Mouse (Mus musculus) hindbrain, postnatal 0 days (tissue): ENCODE data around the gene Scd4. TPM values are rescaled to one million over a fixed set of nuclear protein-coding genes. Genes with fewer than 3 reads are reported as not detected.

Experiments used
- ATAC-seq: fragments of 200-750 bp; cut with Nextera tagmentation; 2 replicates; pipeline ENCODE4 v1.8.0; 2017; ENCODE audit warnings: mild to moderate bottlenecking, moderate TSS enrichment, moderate library complexity
- DNase-seq: peaks from one replicate; pipeline ENCODE4 v3.0.0-alpha.2; 2015; ENCODE audit warnings: low spot score
- H3K27ac ChIP-seq: fragments of 300-500 bp; sonication (generic); 2 replicates; pipeline ENCODE4 v1.5.1; 2014; ENCODE audit warnings: mild to moderate bottlenecking
- H3K27me3 ChIP-seq: fragments of 300-500 bp; sonication (generic); 2 replicates; pipeline ENCODE4 v1.6.1; 2014; ENCODE audit warnings: low read length, mixed read lengths; ENCODE audit not compliant: insufficient read depth
- H3K36me3 ChIP-seq: fragments of 300-500 bp; sonication (generic); 2 replicates; pipeline ENCODE4 v1.6.1; 2014; ENCODE audit warnings: low read length, mixed read lengths; ENCODE audit not compliant: insufficient read depth
- H3K4me1 ChIP-seq: fragments of 300-500 bp; sonication (generic); 2 replicates; pipeline ENCODE4 v1.6.1; 2014; ENCODE audit warnings: antibody characterized with exemption, low read length, mixed read lengths; ENCODE audit not compliant: insufficient read depth
- H3K4me2 ChIP-seq: fragments of 300-500 bp; sonication (generic); 2 replicates; pipeline ENCODE4 v1.6.1; 2014; ENCODE audit warnings: low read depth, mild to moderate bottlenecking, low read length, moderate library complexity, mixed read lengths
- H3K4me3 ChIP-seq: fragments of 300-500 bp; sonication (generic); 2 replicates; pipeline ENCODE4 v1.5.1; 2014; ENCODE audit warnings: low read length
- H3K9ac ChIP-seq: fragments of 300-500 bp; sonication (generic); replicated peaks from 2 replicates; pipeline ENCODE4 v1.6.1; 2014; ENCODE audit warnings: mild to moderate bottlenecking, low read length, moderate library complexity, mixed read lengths
- H3K9me3 ChIP-seq: fragments of 300-500 bp; sonication (generic); 2 replicates; pipeline ENCODE4 v1.6.1; 2016; ENCODE audit warnings: low read length, mixed read lengths
- CTCF ChIP-seq: IDR thresholded peaks from 2 replicates; pipeline ENCODE4 v1.5.1; 2016; ENCODE audit warnings: antibody characterized with exemption, control low read depth, low read depth
- WGBS: fragments of 180-500 bp; shearing (Covaris S2); extraction: QIAGEN DNeasy Blood & Tissue Kit; methylation state at CpG from one replicate; pipeline ENCODE4 v1.1.7; 2014; 5-methylcytosine and 5-hydroxymethylcytosine counted together
- polyA plus RNA-seq: library from polyadenylated mRNA; unstranded; fragments of >200 nt; fragmentation: Nextera tagmentation; extraction: Ambion mirVana; gene quantifications from 2 replicates; pipeline ENCODE4 v1.2.1, GENCODE M21; 2015
- total RNA-seq: library from RNA; depleted of rRNA; stranded (reverse); fragments of >200 nt; gene quantifications from 2 replicates; pipeline ENCODE4 v1.2.3, GENCODE M21; 2014

Gene Scd4
- total and polyA plus RNA-seq, 2 experiments from 2014 or later = 0.09 to 0.84 TPM

GRCm38 (mm10) chr19:44387089-44387671 is 54.3 kb downstream of the Scd4 start:
- ATAC-seq = no peak
- 90% methylated on average over 4 of the region's 4 CpGs for WGBS

GRCm38 (mm10) chr19:44387746-44388474 is 55.0 kb downstream of the Scd4 start:
- no peak; the same call in 1 of the 2 replicates for ATAC-seq
- H3K36me3 ChIP-seq = no peaks in the 10 kb centered on the region

More at GRCm38 (mm10) chr19:44387089-44387671, 54.3 kb downstream of the Scd4 start:
- no peak for TF ChIP-seq CTCF
- DNase-seq = no peak
- Histone ChIP-seq H3K27ac (no peak overlapping the region), H3K4me1 (peaks cover 12% of the 10 kb centered on the region), H3K9ac (no peak overlapping the region), H3K27me3 (no peaks in the 10 kb centered on the region), H3K36me3 (no peaks in the 10 kb centered on the region), H3K4me2 (no peak overlapping the region), H3K9me3 (no peaks in the 10 kb centered on the region), H3K4me3 (no peak overlapping the region)

GRCm38 (mm10) chr19:44388475-44389428 is 55.9 kb downstream of the Scd4 start:
- WGBS = 3% methylated on average over 41 of the region's 41 CpGs
- no peaks in the 10 kb centered on the region for H3K27me3 ChIP-seq
- H3K36me3 ChIP-seq = no peaks in the 10 kb centered on the region
- peak overlapping the region; percentile 84 for H3K4me2 ChIP-seq
- TF ChIP-seq CTCF = no peak
- DNase-seq = peak; percentile 96
- H3K27ac ChIP-seq = peak overlapping the region; percentile 86
- peak overlapping the region; percentile 58 for H3K9ac ChIP-seq
- peaks cover 12% of the 10 kb centered on the region for H3K4me1 ChIP-seq
- no peaks in the 10 kb centered on the region for H3K9me3 ChIP-seq
- peak overlapping the region; percentile 57 for H3K4me3 ChIP-seq
- peak; percentile 98 for ATAC-seq

More at GRCm38 (mm10) chr19:44387746-44388474, 55.0 kb downstream of the Scd4 start:
- H3K4me3 ChIP-seq = peak overlapping the region; percentile 57
- peak overlapping the region; percentile 58 for H3K9ac ChIP-seq
- DNase-seq = no peak
- peaks cover 12% of the 10 kb centered on the region for H3K4me1 ChIP-seq
- H3K4me2 ChIP-seq = peak overlapping the region; percentile 84
- H3K9me3 ChIP-seq = no peaks in the 10 kb centered on the region
- no peak for TF ChIP-seq CTCF
- no peaks in the 10 kb centered on the region for H3K27me3 ChIP-seq
- WGBS = 35% methylated on average over 19 of the region's 19 CpGs
- H3K27ac ChIP-seq = peak overlapping the region; percentile 86

- no peak for DNase-seq
- Histone ChIP-seq H3K27ac (no peak overlapping the region), H3K4me1 (peaks cover 12% of the 10 kb centered on the region), H3K9ac (no peak overlapping the region), H3K36me3 (no peaks in the 10 kb centered on the region), H3K4me2 (peak overlapping the region; percentile 84; the same call in 1 of the 2 replicates), H3K27me3 (no peaks in the 10 kb centered on the region), H3K9me3 (no peaks in the 10 kb centered on the region), H3K4me3 (no peak overlapping the region)
- ATAC-seq = no peak
- TF ChIP-seq CTCF = no peak
- WGBS = 32% methylated on average over 1 of the region's 1 CpGs
Observed at GRCm38 (mm10) chr19:44389507-44389906, 56.6 kb downstream of the Scd4 start.

GRCm38 (mm10) chr19:44391856-44392255 is 59.0 kb downstream of the Scd4 start:
- peaks cover 12% of the 10 kb centered on the region for H3K4me1 ChIP-seq
- DNase-seq = no peak
- no peak overlapping the region for H3K4me3 ChIP-seq
- TF ChIP-seq CTCF = no peak
- no peaks in the 10 kb centered on the region for H3K27me3 ChIP-seq
- no peak overlapping the region for H3K4me2 ChIP-seq
- ATAC-seq = no peak
- no peak overlapping the region for H3K9ac ChIP-seq
- H3K27ac ChIP-seq = no peak overlapping the region
- H3K36me3 ChIP-seq = peaks cover 7% of the 10 kb centered on the region; the same call in 1 of the 2 replicates
- H3K9me3 ChIP-seq = no peaks in the 10 kb centered on the region
- WGBS = 93% methylated on average over 4 of the region's 4 CpGs

- Histone ChIP-seq H3K4me3 (no peak overlapping the region), H3K36me3 (peaks cover 11% of the 10 kb centered on the region; the same call in 1 of the 2 replicates), H3K27ac (no peak overlapping the region), H3K27me3 (no peaks in the 10 kb centered on the region), H3K9ac (no peak overlapping the region), H3K4me2 (no peak overlapping the region), H3K9me3 (no peaks in the 10 kb centered on the region), H3K4me1 (peaks cover 12% of the 10 kb centered on the region)
- TF ChIP-seq CTCF = no peak
- WGBS = 89% methylated on average over 5 of the region's 5 CpGs
- DNase-seq (no peak), ATAC-seq (no peak)
Observed at GRCm38 (mm10) chr19:44392339-44393009, 59.6 kb downstream of the Scd4 start.
